Mouse (Mus musculus) activated CD4-positive, CD25-positive, alpha-beta regulatory T cell (primary cell): Measurements from ENCODE around the gene Pbld2. TPM values are rescaled to one million over a fixed set of nuclear protein-coding genes. Genes with fewer than 3 reads are reported as not detected.

ENCODE experiments used
- polyA plus RNA-seq, 2 experiments: library from polyadenylated mRNA; unstranded; fragments of 100-300 nt; shearing (Covaris generic); gene quantifications; one replicate each; pipeline ENCODE4 v1.2.1; 2017

Pbld2 gene
- under 1 TPM; 0.27 to 0.62 TPM for polyA plus RNA-seq

GRCm38 (mm10) chr10:63023749-63024579 is at the start of gene Pbld2, which contains the start of gene Hnrnph3:
Pbld2 (plus strand) TSS chr10:63024315.
Hnrnph3 (minus strand) TSS chr10:63024217.

GRCm38 (mm10) chr10:62980039-62980954 is 43.8 kb upstream of the Pbld2 start, which contains the start of gene Rufy2:
Rufy2 (plus strand) TSS chr10:62980223.

GRCm38 (mm10) chr10:63059862-63060261 is 35.7 kb downstream of the Pbld2 start, which contains the start of gene Pbld1:
Pbld1 (plus strand) TSS chr10:63060162.

DNA sequence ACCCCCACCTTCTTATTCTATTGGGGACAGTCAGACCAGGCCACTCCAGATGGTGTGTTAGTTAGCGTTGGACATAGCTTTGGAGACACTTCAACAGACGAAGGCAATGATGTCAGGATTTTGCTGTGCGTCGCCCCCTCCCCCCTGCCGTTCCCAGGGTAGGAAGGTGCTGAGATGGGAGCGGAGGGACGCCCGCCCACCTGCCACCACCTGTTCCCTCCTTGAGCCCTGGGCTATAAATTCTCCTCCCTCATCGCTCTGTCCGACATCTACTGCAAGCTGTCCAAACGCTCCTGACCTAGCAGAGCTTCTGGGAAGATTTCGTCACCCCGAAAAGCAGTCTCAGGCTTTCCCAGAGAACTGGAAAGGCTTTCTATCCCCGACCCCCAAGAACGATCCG is 75.4 kb downstream of the Pbld2 start, which contains the start of gene Atoh7:
TSS of gene Atoh7 (plus strand) at position 131 of the 400 bp plus-strand sequence.

Other genes with a start within 250 kb of the Pbld2 start
- gene Ccar1, start 232.0 kb upstream of the Pbld2 start, polyA plus RNA-seq, result 100 to 1,000 TPM; 120 to 144 TPM
- 10 to 100 TPM in 1 of 2 experiments, 1 to 10 TPM in 1; 9.0 to 11.9 TPM for gene Tet1, start 115.3 kb upstream of the Pbld2 start, polyA plus RNA-seq
- gene Slc25a16, start 103.7 kb upstream of the Pbld2 start, polyA plus RNA-seq, result 10 to 100 TPM; 17.4 to 17.6 TPM
- 1 to 10 TPM; 4.6 to 5.9 TPM for gene Dna2, start 77.3 kb upstream of the Pbld2 start, polyA plus RNA-seq
- 10 to 100 TPM; 48.6 to 50.2 TPM for gene Rufy2, start 44.1 kb upstream of the Pbld2 start, polyA plus RNA-seq
- 10 to 100 TPM; 58.3 to 63.2 TPM for gene Hnrnph3, start 98 bp upstream of the Pbld2 start, polyA plus RNA-seq
- gene Pbld1, start 35.8 kb downstream of the Pbld2 start, polyA plus RNA-seq, result under 1 TPM; 0.10 to 0.49 TPM
- gene Atoh7, start 75.3 kb downstream of the Pbld2 start, polyA plus RNA-seq, result not detected
- under 1 TPM in 1 of 2 experiments, not detected in 1; 0.60 TPM for gene Mypn, start 179.6 kb downstream of the Pbld2 start, polyA plus RNA-seq
- 100 to 1,000 TPM; 115 to 152 TPM for gene Herc4, start 219.5 kb downstream of the Pbld2 start, polyA plus RNA-seq